Mouse (Mus musculus) T-helper 2 cell (primary cell): Measurements from ENCODE around the gene Acot5.
"Not testable (repeated sequence)": the region's sequence is repeated elsewhere in the genome, so short reads cannot be mapped to it uniquely, and the experiment has no call there.

Source experiments
- in situ Hi-C: fragments of 300-600 bp; cut with MboI, MseI; formaldehyde crosslinking; loops from one replicate; pipeline ENCODE4 v1.15.1; 2025; ENCODE audit warnings: high pct_unique_total_duplicates

Gene Acot5

DNA sequence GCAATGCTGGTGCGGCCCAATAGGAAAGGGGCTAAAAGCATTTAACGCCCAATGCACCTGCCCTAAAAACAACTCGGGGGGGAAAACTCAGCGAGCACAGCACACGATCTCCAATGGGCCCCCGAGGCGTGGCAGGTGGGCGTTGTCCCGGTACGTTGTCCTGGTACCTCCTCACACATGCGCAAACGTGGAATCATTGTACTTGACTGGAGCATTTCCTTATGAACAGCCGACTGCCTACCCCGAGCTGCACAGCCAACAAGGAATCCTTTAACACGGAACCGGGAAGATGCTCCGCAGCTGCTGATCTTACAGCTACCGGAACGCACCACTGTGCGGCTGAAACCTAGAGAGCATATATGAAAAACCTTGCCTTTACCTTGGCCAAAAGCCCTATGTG is 6.8 kb upstream of the Acot5 start:
- in situ Hi-C loops: loop anchor here (5.0 kb wide), 1 partner anchor 90 kb away; no protein-coding TSS in a partner anchor

DNA sequence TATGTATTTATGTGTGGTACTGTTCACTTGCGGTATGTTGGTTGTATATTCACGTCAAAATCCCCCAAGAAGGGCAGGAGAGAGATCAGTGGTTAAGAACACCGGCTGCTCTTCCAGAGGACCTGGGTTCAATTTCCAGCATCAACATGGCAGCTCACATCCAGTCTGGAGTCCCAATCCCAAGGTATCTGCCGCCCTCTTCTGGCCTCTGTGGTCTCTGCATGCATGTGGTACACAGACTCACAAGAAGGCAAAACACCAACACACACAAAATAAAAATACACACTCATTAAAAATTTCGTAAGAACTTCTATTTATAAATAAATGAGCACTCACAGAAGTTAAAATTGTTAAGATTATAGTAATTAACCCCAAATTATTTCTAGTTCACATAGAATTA is 5.9 kb upstream of the Acot5 start:
- in situ Hi-C loops: loop anchor here (5.0 kb wide), 1 partner anchor 91 kb away; no protein-coding TSS in a partner anchor

DNA sequence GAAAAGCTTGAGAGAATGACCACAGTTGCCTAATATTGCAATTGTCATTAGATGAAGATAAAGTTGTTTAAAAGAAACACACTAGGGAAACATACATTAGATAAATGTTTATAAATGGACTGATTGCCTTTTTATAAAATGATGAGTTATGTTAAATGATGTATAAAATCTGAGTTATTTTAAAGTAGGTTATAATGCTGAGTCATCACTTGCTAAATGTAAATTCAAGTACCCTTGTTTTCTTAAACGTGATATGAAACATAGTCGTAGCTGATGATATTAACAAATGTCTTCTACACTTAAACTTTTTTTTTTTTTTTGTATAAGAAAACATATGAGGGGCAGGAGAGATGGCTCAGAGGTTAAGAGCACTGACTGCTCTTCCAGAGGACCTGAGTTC is 5.3 kb upstream of the Acot5 start:
- in situ Hi-C loops: loop anchor here (5.0 kb wide), 1 partner anchor 92 kb away; no protein-coding TSS in a partner anchor

DNA sequence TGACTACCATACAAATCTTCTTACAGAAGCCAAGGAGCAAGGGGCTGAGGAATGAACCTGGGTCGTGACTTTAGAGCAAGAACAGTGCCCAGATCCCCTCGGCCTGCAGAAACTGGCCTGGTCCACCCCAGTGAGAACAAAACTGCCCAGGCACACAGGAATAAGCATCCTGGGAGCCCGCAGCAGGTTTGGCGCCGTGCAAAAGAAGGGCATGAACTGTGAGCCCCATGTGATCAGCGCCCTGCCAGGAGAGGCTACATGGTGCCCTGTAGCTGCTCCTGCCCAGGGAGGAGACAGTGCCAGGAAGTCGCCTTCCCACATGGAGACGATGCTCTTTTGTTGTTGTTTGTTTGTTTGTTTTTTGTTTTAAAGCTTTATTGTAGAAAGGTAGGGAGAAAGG is 4.5 kb upstream of the Acot5 start:
- in situ Hi-C loops: loop anchor here (5.0 kb wide), 1 partner anchor 92 kb away; no protein-coding TSS in a partner anchor

DNA sequence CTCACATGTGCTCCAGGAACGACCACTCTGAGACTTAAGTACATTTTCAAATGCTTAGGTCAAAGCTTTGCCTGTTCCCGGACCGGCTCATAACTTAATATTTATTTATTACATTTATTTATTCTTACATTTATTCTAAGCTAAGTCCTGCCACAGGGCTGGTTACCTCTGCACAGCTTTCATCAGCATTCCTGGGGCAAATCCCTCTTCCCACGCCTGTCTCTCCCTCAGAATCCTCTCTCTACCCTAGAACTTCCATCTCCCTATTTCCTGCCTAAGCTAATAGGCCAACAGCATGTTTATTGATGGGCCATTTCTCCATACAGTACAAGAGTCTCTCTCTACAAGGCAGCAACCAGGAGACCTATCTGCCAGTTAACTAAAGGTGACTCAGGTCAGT is 1.4 kb upstream of the Acot5 start:
- in situ Hi-C loops: no loop called here

DNA sequence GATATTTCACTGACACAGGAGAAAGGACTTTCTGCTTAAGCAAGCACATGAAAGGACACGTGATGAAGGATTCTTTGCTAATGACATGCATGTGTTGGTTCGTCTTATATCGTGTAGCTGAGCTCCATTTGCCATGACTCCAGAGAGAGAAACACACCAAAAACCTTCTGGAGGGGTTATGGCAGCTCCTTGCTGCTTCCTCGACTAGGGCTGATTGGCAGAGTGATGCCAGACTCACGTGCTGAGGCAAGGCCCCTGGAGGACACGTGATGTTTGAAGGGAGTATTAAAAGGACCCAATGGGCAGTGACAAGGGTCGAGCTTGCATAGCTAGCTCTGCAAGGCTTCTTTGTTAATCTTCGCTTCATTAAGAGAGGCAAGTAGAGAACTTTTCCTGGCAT is 829 bp upstream of the Acot5 start:
- in situ Hi-C loops: no loop called here

DNA sequence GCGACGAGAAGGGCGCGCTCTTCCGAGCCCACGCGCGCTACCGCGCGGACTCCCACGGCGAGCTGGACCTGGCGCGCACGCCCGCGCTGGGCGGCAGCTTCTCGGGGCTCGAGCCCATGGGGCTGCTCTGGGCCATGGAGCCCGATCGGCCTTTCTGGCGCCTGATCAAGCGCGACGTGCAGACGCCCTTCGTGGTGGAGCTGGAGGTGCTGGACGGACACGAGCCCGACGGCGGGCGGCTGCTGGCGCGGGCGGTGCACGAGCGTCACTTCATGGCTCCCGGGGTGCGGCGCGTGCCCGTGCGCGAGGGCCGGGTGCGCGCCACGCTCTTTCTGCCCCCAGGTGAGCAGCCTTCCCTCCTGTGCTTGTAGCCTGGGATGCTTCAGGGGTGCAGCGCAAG is 457 bp downstream of the Acot5 start:
- in situ Hi-C loops: not testable (repeated sequence)

DNA sequence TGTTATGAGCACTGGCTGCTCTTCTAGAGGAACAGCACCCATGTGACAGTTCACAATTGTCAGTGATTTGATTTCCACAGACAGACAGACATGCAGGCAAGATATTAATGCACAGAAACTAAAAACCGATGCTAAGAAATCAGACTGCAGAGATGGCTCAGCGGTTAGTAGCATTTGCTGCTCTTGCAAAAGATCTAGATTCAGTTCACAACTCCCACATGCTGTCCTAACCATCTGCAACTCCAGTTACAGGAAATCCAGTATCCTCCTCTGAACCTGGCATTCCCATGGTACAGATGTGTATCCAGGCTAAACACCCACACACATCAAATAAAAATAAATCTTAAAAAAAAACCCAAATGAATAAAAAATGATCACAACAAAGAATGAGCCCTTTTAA is 2.6 kb downstream of the Acot5 start:
- in situ Hi-C loops: no loop called here

DNA sequence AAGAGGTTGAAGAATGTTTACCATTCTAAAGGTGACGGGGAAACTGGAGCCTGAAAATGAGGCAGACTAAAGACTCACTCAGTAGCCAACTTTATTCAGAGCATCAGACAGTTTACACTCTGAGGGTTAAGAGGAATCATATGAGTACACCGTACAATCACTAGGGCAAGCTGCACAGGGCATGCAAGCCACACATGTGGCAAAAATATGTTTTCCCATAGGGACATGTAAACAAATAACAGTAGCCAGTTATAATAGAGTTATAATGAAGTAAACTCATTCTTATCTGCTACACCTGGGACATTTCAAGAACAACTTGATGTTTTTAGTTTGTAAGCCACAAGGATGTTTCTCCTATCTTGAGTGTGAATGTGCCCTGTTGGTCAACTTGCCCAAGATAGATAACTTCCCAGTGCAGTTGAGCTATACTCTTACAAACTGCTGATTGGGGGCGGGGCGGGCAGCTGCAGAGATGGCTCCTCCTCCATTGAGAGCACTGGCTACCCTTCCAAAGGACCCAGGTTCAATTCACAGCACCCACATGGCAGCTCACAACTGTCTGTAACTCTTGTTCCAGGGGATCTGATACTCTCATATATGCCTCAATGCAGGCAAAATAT is 8.4 kb downstream of the Acot5 start:
- in situ Hi-C loops: no loop called here

DNA sequence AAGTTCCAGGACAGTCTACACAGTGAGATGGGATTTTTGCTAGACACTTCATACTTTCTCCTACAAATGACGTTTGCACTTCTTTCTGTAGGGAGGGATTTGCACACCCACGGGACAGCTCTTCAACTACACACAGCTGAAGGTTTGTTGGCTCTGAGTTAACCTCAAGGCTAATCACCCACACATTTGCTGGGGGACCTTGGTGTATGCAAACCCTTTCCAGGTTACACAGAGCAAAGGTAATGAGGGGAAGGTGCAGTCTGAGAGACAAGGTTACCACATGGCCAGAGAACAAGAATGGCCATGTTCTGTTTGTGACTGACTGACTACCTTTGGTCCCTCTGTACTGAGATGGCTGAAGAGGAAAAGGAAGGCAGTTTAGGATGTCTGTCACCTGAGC is 14.7 kb downstream of the Acot5 start:
- in situ Hi-C loops: no loop called here

DNA sequence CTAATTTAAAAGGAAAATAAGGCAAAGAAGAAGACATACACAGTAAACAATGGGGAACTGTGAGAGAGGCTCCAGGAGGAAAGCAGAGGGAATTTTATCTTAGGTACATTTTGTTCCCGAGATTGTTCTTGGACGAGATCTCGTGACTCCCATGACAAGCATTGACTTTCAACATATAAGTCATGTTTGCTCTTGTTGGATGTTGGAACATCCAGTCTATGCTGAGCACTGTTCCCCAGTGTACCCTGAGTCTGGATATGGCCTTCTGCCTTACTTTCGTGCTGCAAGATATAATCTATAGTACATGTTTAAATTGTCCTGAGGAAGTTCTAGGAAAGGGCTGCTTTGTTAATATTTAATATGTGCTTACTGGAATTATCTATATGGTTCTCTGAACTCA is 15.5 kb downstream of the Acot5 start:
- in situ Hi-C loops: no loop called here

DNA sequence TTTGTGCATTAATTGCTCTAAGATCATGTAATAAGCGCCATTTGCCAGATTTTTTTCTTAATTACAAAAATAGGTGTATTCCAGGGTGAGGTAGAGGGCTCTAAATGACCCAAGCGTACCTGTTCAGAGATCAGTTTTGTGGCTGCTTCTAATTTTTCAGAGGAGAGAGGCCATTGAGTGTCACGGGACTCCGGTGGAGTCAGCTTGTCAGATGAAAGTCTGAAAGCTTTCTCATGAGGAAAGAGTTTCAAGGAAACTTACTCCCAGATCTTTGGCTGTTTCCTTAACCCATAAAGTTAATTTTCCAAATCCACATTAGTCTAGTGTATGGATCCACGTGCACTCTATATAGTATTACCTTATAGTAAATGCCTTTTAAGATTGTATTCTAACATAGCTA is 25.5 kb downstream of the Acot5 start:
- in situ Hi-C loops: not testable (repeated sequence)

DNA sequence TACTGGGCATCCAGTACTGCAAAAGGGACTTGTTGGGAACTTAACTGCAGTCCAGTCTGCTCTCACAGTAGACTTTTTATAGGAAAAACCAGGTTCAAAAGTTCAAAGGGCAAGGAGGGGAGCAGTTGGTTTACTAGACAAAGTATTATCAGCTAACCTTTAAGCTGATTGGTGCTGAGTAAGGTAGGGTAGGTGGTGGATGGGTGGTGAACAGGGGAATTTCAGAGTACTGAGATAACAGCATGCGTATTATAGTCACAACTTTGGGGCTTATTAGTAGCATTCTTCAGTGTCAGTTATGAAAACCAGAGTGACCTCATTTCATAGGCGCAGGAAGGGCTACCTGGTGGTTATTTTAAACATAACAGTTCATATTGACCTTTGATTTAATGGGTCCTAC is 30.5 kb downstream of the Acot5 start:
- in situ Hi-C loops: no loop called here

DNA sequence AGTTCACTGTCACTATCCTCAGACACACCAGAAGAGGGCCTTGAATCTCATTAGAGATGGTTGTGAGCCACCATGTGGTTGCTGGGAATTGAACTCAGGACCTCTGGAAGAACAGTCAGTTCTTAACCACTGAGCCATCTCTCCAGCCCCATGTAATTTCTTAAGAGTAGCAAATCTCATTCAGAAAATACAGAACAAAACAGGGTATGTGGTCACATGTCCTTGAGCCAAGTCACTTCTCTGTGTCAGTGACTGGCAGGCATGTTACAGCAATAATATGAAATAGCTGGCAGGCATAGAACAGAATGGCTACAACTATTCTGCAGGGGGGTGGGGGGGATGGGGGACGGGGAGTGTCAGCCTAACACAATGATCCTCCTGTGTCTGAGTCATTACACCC is 30.9 kb downstream of the Acot5 start:
- in situ Hi-C loops: no loop called here

DNA sequence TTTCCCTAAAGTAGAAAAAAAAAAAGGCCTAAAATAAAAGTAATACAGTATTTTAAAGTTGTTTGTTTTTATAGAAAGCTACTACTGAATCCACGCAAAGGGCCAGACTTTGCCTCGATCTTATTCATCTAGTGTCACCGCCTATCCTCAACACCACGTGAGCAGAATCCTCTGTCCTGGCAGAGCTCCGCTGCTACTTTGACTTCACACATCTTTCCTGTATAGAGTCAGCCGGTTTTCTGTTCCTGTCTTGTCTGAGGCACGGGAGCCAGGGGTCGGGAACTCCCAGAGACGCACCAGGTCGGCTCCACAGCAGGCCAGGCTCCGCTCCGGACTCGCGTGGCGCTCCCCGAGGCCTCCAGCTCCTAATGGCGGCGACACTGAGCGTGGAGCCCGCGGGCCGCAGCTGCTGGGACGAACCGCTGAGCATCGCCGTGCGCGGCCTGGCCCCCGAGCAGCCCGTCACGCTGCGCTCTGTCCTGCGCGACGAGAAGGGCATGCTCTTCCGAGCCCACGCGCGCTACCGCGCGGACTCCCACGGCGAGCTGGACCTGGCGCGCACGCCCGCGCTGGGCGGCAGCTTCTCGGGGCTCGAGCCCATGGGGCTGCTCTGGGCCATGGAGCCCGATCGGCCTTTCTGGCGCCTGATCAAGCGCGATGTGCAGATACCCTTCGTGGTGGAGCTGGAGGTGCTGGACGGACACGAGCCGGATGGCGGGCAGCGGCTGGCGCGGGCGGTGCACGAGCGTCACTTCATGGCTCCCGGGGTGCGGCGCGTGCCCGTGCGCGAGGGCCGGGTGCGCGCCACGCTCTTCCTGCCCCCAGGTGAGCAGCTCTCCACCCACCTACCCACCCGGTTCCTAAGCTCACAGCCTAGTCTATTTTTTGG is 31.7 kb downstream of the Acot5 start, which contains the start of gene Acot6:
Gene Acot6, plus strand, starts transcription at position 51 of the 889 bp plus-strand sequence.
- in situ Hi-C loops: not testable (repeated sequence)

DNA sequence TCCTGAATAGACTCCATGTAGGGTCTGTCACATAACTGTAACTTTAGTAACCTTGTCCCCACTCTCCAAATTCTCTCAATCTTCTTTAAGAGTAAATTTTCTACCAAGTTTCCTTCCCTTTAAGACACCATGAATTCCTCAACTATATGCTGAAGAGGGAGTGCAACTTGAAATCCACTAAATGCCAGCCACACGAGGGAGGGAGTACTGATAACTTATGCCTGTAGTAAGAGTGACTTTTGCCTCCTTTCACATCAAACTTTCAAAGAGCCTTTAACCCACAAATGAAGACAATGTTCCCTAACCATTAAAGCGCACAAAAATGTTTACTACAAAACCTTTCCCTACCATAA is 32.3 kb downstream of the Acot5 start:
- in situ Hi-C loops: no loop called here

DNA sequence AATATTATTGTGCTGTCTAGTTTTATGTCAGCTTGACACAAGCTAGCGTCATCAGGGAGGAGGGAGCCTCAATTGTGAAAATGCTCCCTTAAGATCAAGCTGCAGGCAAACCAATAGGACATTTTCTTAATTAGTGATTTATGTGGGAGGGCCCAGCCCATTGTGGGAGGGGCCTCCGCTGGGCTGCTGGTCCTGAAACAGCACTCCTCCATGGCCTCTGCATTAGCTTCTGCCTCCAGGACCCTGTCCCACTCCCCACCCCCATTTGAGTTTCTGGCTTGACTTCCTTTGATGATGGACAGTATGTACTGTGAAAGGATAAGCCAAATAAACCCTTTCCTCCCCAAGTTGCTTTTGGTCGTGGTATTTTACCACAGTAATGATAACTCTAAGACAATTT is 37.9 kb downstream of the Acot5 start:
- in situ Hi-C loops: no loop called here

DNA sequence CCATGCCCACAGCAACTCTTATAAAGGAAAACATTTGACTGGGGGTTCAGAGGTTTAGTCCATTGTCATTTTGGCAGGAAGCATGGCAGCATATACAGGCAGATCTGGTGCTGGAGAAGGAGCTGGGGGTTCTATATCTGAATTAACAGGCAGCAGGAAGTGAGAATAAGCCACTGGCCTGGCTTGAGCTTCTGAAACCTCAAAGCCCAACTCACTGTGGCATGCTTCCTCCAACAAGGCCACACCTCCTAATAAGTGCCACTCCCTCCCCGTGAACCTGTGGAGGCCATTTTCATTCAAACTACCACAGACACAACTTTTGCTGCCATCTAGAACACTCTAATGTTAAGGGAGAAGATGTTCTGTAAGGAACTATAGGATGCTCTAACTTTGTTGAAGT is 38.6 kb downstream of the Acot5 start:
- in situ Hi-C loops: no loop called here

DNA sequence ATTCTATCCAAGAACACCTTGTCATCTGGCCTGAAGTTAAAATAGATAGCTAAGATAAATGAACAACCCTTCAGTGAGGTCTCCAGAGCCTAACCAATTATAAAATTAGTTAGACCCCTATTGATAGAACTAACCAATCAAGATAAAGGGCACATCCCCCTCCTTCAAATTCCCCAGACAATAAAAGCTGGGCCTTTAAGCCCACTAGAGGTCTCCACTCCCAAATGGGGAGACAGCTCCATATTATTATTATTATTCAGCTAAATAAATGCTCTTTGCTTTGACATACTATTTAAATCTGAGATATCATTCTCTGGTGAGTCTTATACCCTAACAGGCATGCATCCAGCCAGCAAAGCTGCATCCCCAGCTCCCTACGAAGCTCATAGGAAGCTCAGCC is 40.8 kb downstream of the Acot5 start:
- in situ Hi-C loops: no loop called here

DNA sequence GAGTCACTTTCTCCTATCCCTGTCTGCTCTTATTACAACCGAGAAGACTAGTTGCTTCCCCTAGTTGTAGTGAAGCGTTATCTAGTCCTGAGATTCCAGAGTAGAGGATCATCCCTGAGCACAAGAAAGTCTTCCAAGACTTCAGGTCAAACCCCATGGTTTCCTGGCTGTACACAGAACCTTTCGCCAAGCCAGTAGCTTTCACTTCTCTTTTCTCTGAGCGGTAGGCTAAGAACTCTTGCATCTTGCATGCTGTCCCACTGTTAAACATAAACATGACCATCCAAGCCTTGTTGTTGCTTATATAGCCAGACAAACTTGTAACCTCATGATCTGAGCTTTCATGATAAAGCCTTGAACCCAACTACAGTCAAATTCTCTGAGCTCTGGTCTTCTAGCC is 41.7 kb downstream of the Acot5 start:
- in situ Hi-C loops: no loop called here

DNA sequence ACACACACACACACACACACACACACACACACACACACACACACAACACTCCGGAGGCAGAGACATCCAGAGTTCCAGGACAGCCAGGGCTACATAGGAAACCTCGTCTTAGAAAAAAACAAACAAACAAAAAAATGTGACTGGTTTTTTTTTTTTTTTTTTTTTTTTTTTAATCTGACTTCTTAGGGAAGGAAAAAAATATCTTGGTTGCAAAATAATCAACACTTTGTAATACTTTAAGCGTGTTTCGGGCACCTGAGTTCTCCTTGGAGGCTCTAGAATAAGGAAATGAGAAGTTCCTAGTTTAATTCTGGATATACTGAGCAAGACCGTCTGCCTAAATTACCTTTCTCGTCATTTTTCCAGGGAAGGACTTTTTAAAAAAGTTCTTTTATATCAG is 44.6 kb downstream of the Acot5 start:
- in situ Hi-C loops: no loop called here

DNA sequence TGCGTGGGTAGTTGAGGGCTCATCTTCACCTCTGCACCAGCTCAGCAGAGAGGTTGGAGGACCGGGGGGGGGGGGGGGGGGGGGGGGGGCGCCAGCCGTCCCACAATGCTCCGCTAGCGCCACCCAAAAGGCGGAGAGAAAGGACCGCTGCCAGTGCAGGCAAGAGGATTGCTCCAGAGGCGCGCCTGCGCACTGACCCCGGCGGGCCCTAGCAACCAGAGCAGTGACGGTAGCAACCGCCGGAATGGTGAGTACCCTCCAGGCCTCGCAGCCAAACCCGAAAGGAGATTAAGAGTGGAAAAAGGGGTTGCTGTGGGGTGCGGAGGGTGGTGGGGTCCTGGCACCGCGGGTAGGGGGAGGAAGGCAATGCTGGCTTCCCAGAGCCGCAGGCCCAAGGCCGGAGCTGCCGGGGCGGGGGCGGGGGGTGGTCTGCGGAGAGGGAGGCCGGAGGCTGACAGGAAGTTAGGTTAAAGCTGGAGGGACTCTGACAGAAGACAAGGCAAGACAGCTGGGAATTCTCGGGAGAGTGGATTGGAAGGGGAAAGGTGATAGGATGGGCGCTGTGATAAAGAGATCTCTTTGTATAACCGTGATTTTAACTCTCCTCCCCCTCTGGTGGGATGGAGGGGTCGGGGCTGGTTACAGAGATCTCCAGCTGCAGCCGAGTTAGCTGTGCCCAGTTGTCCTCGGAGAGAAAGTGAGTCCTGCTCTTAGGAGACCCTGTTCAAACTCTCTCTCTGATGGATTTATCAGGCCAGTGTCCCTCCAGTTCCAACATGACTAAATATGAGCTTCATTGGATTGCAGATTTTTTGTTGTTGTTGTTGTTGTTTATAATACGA is 45.2 kb downstream of the Acot5 start, which contains the start of gene Dnal1:
Gene Dnal1, plus strand, starts transcription at position 214 of the 842 bp plus-strand sequence.
- in situ Hi-C loops: no loop called here
